Mouse (Mus musculus): ENCODE results near the gene Ccdc150. TPM values are rescaled to one million over a fixed set of nuclear protein-coding genes. Genes with fewer than 3 reads are reported as not detected.

Ccdc150 gene
- polyA plus RNA-seq (2014; fragmentation: Illumina TruSeq; extraction: RNeasy Lipid Tissue Mini Kit (QIAGEN cat#74804); ENCODE audit: insufficient read depth, low read depth, low replicate concordance) = 0.44 TPM

GRCm38 (mm10) chr1:54250158-54250866, at the start of gene Ccdc150:
Ccdc150 (plus strand) TSS chr1:54250683.

Other genes starting within 250 kb of the Ccdc150 start
- 5.4 TPM for gene Hecw2, start 55.5 kb upstream of the Ccdc150 start, polyA plus RNA-seq (2014; fragmentation: Illumina TruSeq; extraction: RNeasy Lipid Tissue Mini Kit (QIAGEN cat#74804); ENCODE audit: insufficient read depth, low read depth, low replicate concordance)
- 5.6 TPM for gene Gtf3c3, start 188.3 kb downstream of the Ccdc150 start, polyA plus RNA-seq (2014; fragmentation: Illumina TruSeq; extraction: RNeasy Lipid Tissue Mini Kit (QIAGEN cat#74804); ENCODE audit: insufficient read depth, low read depth, low replicate concordance)